Mouse (Mus musculus) stomach, embryonic 16.5 days (tissue): ENCODE results near the gene Dlec1. TPM values are rescaled to one million over a fixed set of nuclear protein-coding genes. Genes with fewer than 3 reads are reported as not detected.
A peak's percentile ranks its signal among the peaks of the same experiment; 100 is the strongest.

Experiments
- ATAC-seq: fragments of 200-750 bp; cut with Nextera tagmentation; 2 replicates; pipeline ENCODE4 v1.8.0; 2017; ENCODE audit warnings: moderate number of reproducible peaks, moderate TSS enrichment; ENCODE audit not compliant: insufficient read depth, low FRiP score
- H3K27ac ChIP-seq: fragments of 300-500 bp; sonication (generic); 2 replicates; pipeline ENCODE4 v1.5.1; 2014; ENCODE audit warnings: low read length
- H3K27me3 ChIP-seq: fragments of 300-500 bp; sonication (generic); 2 replicates; pipeline ENCODE4 v1.6.1; 2014; ENCODE audit warnings: low read length, control low read depth, mixed read lengths; ENCODE audit not compliant: control insufficient read depth, insufficient read depth
- H3K36me3 ChIP-seq: fragments of 300-500 bp; sonication (generic); 2 replicates; pipeline ENCODE4 v1.6.1; 2014; ENCODE audit warnings: low read length; ENCODE audit not compliant: control insufficient read depth, insufficient read depth
- H3K4me1 ChIP-seq: fragments of 300-500 bp; sonication (generic); 2 replicates; pipeline ENCODE4 v1.6.1; 2014; ENCODE audit warnings: low read length, control low read depth, mixed read lengths; ENCODE audit not compliant: control insufficient read depth, insufficient read depth
- H3K4me2 ChIP-seq: fragments of 300-500 bp; sonication (generic); 2 replicates; pipeline ENCODE4 v1.6.1; 2014; ENCODE audit warnings: low read depth, low read length, mixed read lengths
- H3K4me3 ChIP-seq: fragments of 300-500 bp; sonication (generic); replicated peaks from 2 replicates; pipeline ENCODE4 v1.5.1; 2014; ENCODE audit warnings: mild to moderate bottlenecking, low read length
- H3K9ac ChIP-seq: fragments of 300-500 bp; sonication (generic); 2 replicates; pipeline ENCODE4 v1.6.1; 2014; ENCODE audit warnings: low read length
- H3K9me3 ChIP-seq: fragments of 300-500 bp; sonication (generic); replicated peaks from 2 replicates; pipeline ENCODE4 v1.6.1; 2016; ENCODE audit warnings: low read length, control low read depth; ENCODE audit not compliant: control insufficient read depth
- WGBS: fragments of 180-500 bp; shearing (Covaris S2); extraction: QIAGEN DNeasy Blood & Tissue Kit; methylation state at CpG from one replicate; pipeline ENCODE4 v1.1.7; 2014; 5-methylcytosine and 5-hydroxymethylcytosine counted together
- polyA plus RNA-seq: library from polyadenylated mRNA; unstranded; fragments of >200 nt; fragmentation: Nextera tagmentation; extraction: Ambion mirVana; gene quantifications from 2 replicates; pipeline ENCODE4 v1.2.1, GENCODE M21; 2015

Gene Dlec1
- polyA plus RNA-seq, 1 experiment from 2014 or later: 0.77 TPM

DNA sequence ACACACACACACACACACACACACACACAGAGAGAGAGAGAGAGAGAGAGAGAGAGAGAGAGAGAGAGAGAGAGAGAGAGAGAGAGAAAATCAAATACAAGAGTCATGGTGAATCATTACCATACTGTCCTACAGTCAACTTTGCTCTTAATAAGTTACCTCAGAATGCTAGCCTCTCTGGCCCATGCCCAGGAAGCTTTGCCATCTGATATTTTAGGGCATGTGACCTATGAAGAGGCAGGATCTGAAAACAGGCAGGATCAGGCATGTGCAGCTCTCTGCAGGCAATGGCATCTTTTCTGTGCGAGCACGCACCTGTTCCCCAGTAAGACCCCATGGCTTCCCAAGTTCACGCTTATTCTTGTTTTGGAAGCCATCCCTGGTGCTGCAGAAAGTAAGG is 58.4 kb downstream of the Dlec1 start:
- no peak for ATAC-seq
- Histone ChIP-seq H3K27ac (no peak overlapping the region), H3K27me3 (no peaks in the 10 kb centered on the region), H3K36me3 (no peaks in the 10 kb centered on the region), H3K9ac (no peak overlapping the region), H3K4me1 (no peaks in the 10 kb centered on the region), H3K4me3 (no peak overlapping the region), H3K9me3 (no peaks in the 10 kb centered on the region), H3K4me2 (no peak overlapping the region)
- 90% methylated on average over 3 of the region's 3 CpGs for WGBS

GRCm38 (mm10) chr9:119164743-119165142 is 62.5 kb downstream of the Dlec1 start:
- 82% methylated on average over 7 of the region's 7 CpGs for WGBS
- no peak for ATAC-seq
- H3K4me1 ChIP-seq: no peaks in the 10 kb centered on the region

GRCm38 (mm10) chr9:119165548-119165947 is 63.3 kb downstream of the Dlec1 start:
- Histone ChIP-seq H3K4me3 (no peak overlapping the region), H3K9me3 (no peaks in the 10 kb centered on the region), H3K4me1 (no peaks in the 10 kb centered on the region), H3K9ac (no peak overlapping the region), H3K27ac (no peak overlapping the region), H3K27me3 (no peaks in the 10 kb centered on the region), H3K36me3 (no peaks in the 10 kb centered on the region), H3K4me2 (no peak overlapping the region)
- WGBS: 88% methylated on average over 6 of the region's 6 CpGs
- ATAC-seq: no peak

More at GRCm38 (mm10) chr9:119164743-119165142, 62.5 kb downstream of the Dlec1 start:
- Histone ChIP-seq H3K4me2 (no peak overlapping the region), H3K27ac (no peak overlapping the region), H3K9ac (no peak overlapping the region), H3K9me3 (no peaks in the 10 kb centered on the region), H3K27me3 (no peaks in the 10 kb centered on the region), H3K4me3 (no peak overlapping the region), H3K36me3 (no peaks in the 10 kb centered on the region)

GRCm38 (mm10) chr9:119167608-119168007 is 65.3 kb downstream of the Dlec1 start:
- ATAC-seq: no peak
- Histone ChIP-seq H3K27ac (no peak overlapping the region), H3K4me3 (no peak overlapping the region), H3K27me3 (no peaks in the 10 kb centered on the region), H3K4me1 (no peaks in the 10 kb centered on the region), H3K4me2 (no peak overlapping the region), H3K36me3 (no peaks in the 10 kb centered on the region), H3K9me3 (no peaks in the 10 kb centered on the region), H3K9ac (no peak overlapping the region)
- 86% methylated on average over 2 of the region's 2 CpGs for WGBS

DNA sequence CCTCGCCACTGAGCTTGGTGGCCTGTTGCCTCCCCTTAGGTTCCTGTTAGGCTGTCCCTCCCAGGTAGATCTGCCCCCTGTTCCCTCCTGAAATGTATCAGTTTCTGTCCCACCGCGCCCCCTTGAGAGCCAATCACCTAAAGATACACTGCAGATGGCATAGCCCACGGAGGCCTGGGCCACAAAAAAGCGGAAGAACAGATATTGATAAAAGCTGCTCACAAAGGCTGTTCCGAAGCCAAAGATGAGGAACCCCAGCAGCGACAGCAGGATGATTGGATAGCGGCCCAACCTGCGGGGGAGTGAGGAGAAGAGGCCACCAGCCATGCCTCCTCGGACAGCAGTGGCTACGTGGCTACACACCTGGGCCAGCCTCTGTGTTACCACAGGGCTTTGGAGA is 77.0 kb downstream of the Dlec1 start:
- Histone ChIP-seq H3K27ac (no peak overlapping the region), H3K4me2 (no peak overlapping the region), H3K36me3 (no peaks in the 10 kb centered on the region), H3K4me3 (no peak overlapping the region), H3K9ac (no peak overlapping the region), H3K9me3 (no peaks in the 10 kb centered on the region), H3K27me3 (no peaks in the 10 kb centered on the region), H3K4me1 (peaks cover 8% of the 10 kb centered on the region; the same call in 1 of the 2 replicates)
- 83% methylated on average over 11 of the region's 11 CpGs for WGBS
- ATAC-seq: no peak

- no peaks in the 10 kb centered on the region for H3K27me3 ChIP-seq
- 6% methylated on average over 3 of the region's 3 CpGs for WGBS
- H3K9ac ChIP-seq: no peak overlapping the region
- no peaks in the 10 kb centered on the region for H3K36me3 ChIP-seq
- peak; percentile 66 for ATAC-seq
- no peak overlapping the region for H3K4me2 ChIP-seq
- no peak overlapping the region for H3K27ac ChIP-seq
- peaks cover 8% of the 10 kb centered on the region; the same call in 1 of the 2 replicates for H3K4me1 ChIP-seq
- no peak overlapping the region for H3K4me3 ChIP-seq
- no peaks in the 10 kb centered on the region for H3K9me3 ChIP-seq
These were observed 79.0 kb downstream of the Dlec1 start for GRCm38 (mm10) chr9:119181241-119181728.

- H3K4me2 ChIP-seq: no peak overlapping the region
- ATAC-seq: peak; percentile 58; the same call in 1 of the 2 replicates
- no peaks in the 10 kb centered on the region for H3K36me3 ChIP-seq
- H3K4me3 ChIP-seq: no peak overlapping the region
- no peak overlapping the region for H3K9ac ChIP-seq
- no peaks in the 10 kb centered on the region for H3K9me3 ChIP-seq
- no peak overlapping the region for H3K27ac ChIP-seq
- no peaks in the 10 kb centered on the region for H3K4me1 ChIP-seq
- H3K27me3 ChIP-seq: no peaks in the 10 kb centered on the region
- 35% methylated on average over 11 of the region's 11 CpGs for WGBS
These were observed 90.1 kb downstream of the Dlec1 start for GRCm38 (mm10) chr9:119192202-119192990.

Other genes starting within 250 kb of the Dlec1 start
- 17.4 and 17.6 TPM in 2 replicates for gene Ctdspl, start 176.0 kb upstream of the Dlec1 start, polyA plus RNA-seq
- gene Vill, start 49.7 kb upstream of the Dlec1 start, polyA plus RNA-seq: 43.0 and 52.7 TPM in 2 replicates
- 75.9 and 92.4 TPM in 2 replicates for gene Plcd1, start 9.0 kb upstream of the Dlec1 start, polyA plus RNA-seq
- 1.7 and 2.3 TPM in 2 replicates for gene Acaa1b, start 54.6 kb downstream of the Dlec1 start, polyA plus RNA-seq
- gene Gm47289, start 56.7 kb downstream of the Dlec1 start, polyA plus RNA-seq: not detected in 2 replicates
- gene Slc22a13, start 106.6 kb downstream of the Dlec1 start, polyA plus RNA-seq: not detected in 2 replicates
- gene Oxsr1, start 219.9 kb downstream of the Dlec1 start, polyA plus RNA-seq: 11.7 TPM in 2 replicates
- gene Acaa1a, start 237.2 kb downstream of the Dlec1 start, polyA plus RNA-seq: 131 and 139 TPM in 2 replicates
- gene Myd88, start 238.9 kb downstream of the Dlec1 start, polyA plus RNA-seq: 43.2 and 46.7 TPM in 2 replicates